Mouse (Mus musculus) liver, embryonic 12.5 days (tissue): ENCODE data around the gene Msx3. TPM values are rescaled to one million over a fixed set of nuclear protein-coding genes. Genes with fewer than 3 reads are reported as not detected.
A peak's percentile ranks its signal among the peaks of the same experiment; 100 is the strongest.

Experiments
- ATAC-seq: fragments of 200-750 bp; cut with Nextera tagmentation; 2 replicates; pipeline ENCODE4 v1.8.0; 2017; ENCODE audit warnings: moderate number of reproducible peaks, mild to moderate bottlenecking, moderate library complexity
- H3K27ac ChIP-seq: fragments of 300-500 bp; sonication (generic); 2 replicates; pipeline ENCODE4 v1.5.1; 2016; ENCODE audit warnings: mild to moderate bottlenecking
- H3K27me3 ChIP-seq: fragments of 300-500 bp; sonication (generic); replicated peaks from 2 replicates; pipeline ENCODE4 v1.6.1; 2016; ENCODE audit warnings: mild to moderate bottlenecking, moderate library complexity
- H3K36me3 ChIP-seq: fragments of 300-500 bp; sonication (generic); 2 replicates; pipeline ENCODE4 v1.6.1; 2016; ENCODE audit warnings: mild to moderate bottlenecking, moderate library complexity
- H3K4me1 ChIP-seq: fragments of 300-500 bp; sonication (generic); 2 replicates; pipeline ENCODE4 v1.6.1; 2016
- H3K4me2 ChIP-seq: fragments of 300-500 bp; sonication (generic); 2 replicates; pipeline ENCODE4 v1.6.1; 2016; ENCODE audit warnings: mild to moderate bottlenecking, moderate library complexity
- H3K4me3 ChIP-seq: fragments of 300-500 bp; sonication (generic); 2 replicates; pipeline ENCODE4 v1.5.1; 2016; ENCODE audit warnings: mild to moderate bottlenecking, moderate library complexity
- H3K9ac ChIP-seq: fragments of 300-500 bp; sonication (generic); 2 replicates; pipeline ENCODE4 v1.6.1; 2016; ENCODE audit warnings: mild to moderate bottlenecking, moderate library complexity
- H3K9me3 ChIP-seq: fragments of 300-500 bp; sonication (generic); replicated peaks from 2 replicates; pipeline ENCODE4 v1.6.1; 2016; ENCODE audit warnings: mild to moderate bottlenecking, moderate library complexity
- WGBS: fragments of 180-500 bp; shearing (Covaris S2); methylation state at CpG from one replicate; pipeline ENCODE4 v1.1.7; 2016; ENCODE audit not compliant: insufficient replicate concordance; 5-methylcytosine and 5-hydroxymethylcytosine counted together
- polyA plus RNA-seq: library from polyadenylated mRNA; unstranded; fragments of >200 nt; fragmentation: Nextera tagmentation; extraction: Ambion mirVana; gene quantifications from 2 replicates; pipeline ENCODE4 v1.2.1, GENCODE M21; 2016

Msx3 gene
- polyA plus RNA-seq, 1 experiment from 2014 or later = not detected

GRCm38 (mm10) chr7:140006861-140007611 lies 41.9 kb downstream of the Msx3 start:
- Histone ChIP-seq H3K4me2 (no peak overlapping the region), H3K4me1 (no peaks in the 10 kb centered on the region), H3K4me3 (no peak overlapping the region), H3K36me3 (peaks cover 86% of the 10 kb centered on the region), H3K9me3 (peaks cover 6% of the 10 kb centered on the region; the same call in 1 of the 2 replicates), H3K27ac (no peak overlapping the region), H3K9ac (no peak overlapping the region), H3K27me3 (no peaks in the 10 kb centered on the region)
- no peak for ATAC-seq
- 78% methylated on average over 9 of the region's 9 CpGs for WGBS

GRCm38 (mm10) chr7:140004666-140005065 lies 44.2 kb downstream of the Msx3 start:
- Histone ChIP-seq H3K4me1 (no peaks in the 10 kb centered on the region), H3K4me2 (no peak overlapping the region), H3K4me3 (no peak overlapping the region), H3K9ac (no peak overlapping the region), H3K36me3 (peaks cover 91% of the 10 kb centered on the region), H3K27ac (no peak overlapping the region), H3K27me3 (no peaks in the 10 kb centered on the region), H3K9me3 (no peaks in the 10 kb centered on the region)
- 80% methylated on average over 8 of the region's 8 CpGs for WGBS
- ATAC-seq = no peak

- Histone ChIP-seq H3K4me3 (no peak overlapping the region), H3K9me3 (no peaks in the 10 kb centered on the region), H3K4me2 (no peak overlapping the region), H3K27me3 (no peaks in the 10 kb centered on the region), H3K27ac (no peak overlapping the region), H3K36me3 (peaks cover 96% of the 10 kb centered on the region), H3K9ac (no peak overlapping the region), H3K4me1 (no peaks in the 10 kb centered on the region)
- WGBS = 78% methylated on average over 12 of the region's 12 CpGs
- peak; percentile 40; the same call in 1 of the 2 replicates for ATAC-seq
These were observed 47.7 kb downstream of the Msx3 start for GRCm38 (mm10) chr7:140001086-140001740.

DNA sequence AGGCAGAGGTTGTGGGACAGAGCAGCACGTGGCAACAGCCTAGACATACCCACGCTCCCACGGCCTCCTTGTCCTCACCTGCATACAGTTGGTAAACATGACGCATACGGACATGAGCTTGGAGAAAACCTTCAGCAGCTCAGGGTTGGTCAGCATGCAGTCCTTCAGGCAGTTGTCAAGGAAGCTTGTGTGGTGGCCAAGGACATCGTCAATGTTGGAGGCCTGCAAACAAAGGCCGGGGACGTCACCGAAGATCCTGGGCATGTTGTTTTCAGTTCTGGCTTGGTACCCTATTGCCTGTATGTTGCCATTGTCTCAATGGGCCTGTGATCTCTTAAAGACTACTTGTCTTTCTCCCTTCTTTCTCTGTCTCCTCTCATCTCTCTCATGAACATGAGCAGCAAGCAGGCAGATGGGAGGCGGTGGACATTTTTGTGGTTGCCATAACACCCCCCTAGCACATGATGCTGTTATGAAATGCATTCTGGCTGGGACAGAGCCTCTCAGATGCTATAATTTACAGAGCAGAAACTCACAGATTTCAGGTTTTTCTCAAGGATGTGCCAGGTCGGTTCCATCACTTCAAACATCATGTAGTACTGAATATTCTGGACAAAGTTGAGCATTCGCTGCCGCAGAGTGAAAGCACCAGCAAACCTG lies 50.1 kb downstream of the Msx3 start:
- no peaks in the 10 kb centered on the region for H3K27me3 ChIP-seq
- no peak overlapping the region for H3K4me3 ChIP-seq
- no peak overlapping the region for H3K9ac ChIP-seq
- H3K27ac ChIP-seq = no peak overlapping the region
- no peaks in the 10 kb centered on the region for H3K4me1 ChIP-seq
- H3K9me3 ChIP-seq = no peaks in the 10 kb centered on the region
- ATAC-seq = no peak
- 91% methylated on average over 13 of the region's 13 CpGs for WGBS
- H3K4me2 ChIP-seq = no peak overlapping the region
- peaks cover 88% of the 10 kb centered on the region for H3K36me3 ChIP-seq

Other genes with a start within 250 kb of the Msx3 start
- 0.20 and 0.28 TPM in 2 replicates for gene Adgra1, start 214.9 kb downstream of the Msx3 start, polyA plus RNA-seq
- gene Kndc1, start 154.4 kb downstream of the Msx3 start, polyA plus RNA-seq = 0.05 TPM in 1 of 2 replicates, not detected in the other
- not detected in 2 replicates for gene Utf1, start 105.3 kb downstream of the Msx3 start, polyA plus RNA-seq
- not detected in 2 replicates for gene 6430531B16Rik, start 70.3 kb downstream of the Msx3 start, polyA plus RNA-seq
- gene Adam8, start 56.5 kb downstream of the Msx3 start, polyA plus RNA-seq = 0.61 and 0.83 TPM in 2 replicates
- 28.7 and 29.6 TPM in 2 replicates for gene Zfp511, start 12.7 kb downstream of the Msx3 start, polyA plus RNA-seq
- 36.6 and 38.3 TPM in 2 replicates for gene Tubgcp2, start 12.4 kb downstream of the Msx3 start, polyA plus RNA-seq
- 0.33 and 0.38 TPM in 2 replicates for gene Caly, start 33.5 kb upstream of the Msx3 start, polyA plus RNA-seq
- gene Prap1, start 44.3 kb upstream of the Msx3 start, polyA plus RNA-seq = not detected in 2 replicates
- 7.4 and 7.6 TPM in 2 replicates for gene Fuom, start 53.4 kb upstream of the Msx3 start, polyA plus RNA-seq
- gene Paox, start 66.7 kb upstream of the Msx3 start, polyA plus RNA-seq = 11.0 and 11.5 TPM in 2 replicates
- gene Echs1, start 67.4 kb upstream of the Msx3 start, polyA plus RNA-seq = 78.4 and 78.7 TPM in 2 replicates
- gene Mtg1, start 88.5 kb upstream of the Msx3 start, polyA plus RNA-seq = 25.4 and 25.6 TPM in 2 replicates
- gene Sprn, start 105.8 kb upstream of the Msx3 start, polyA plus RNA-seq = 0.04 TPM in 1 of 2 replicates, not detected in the other
- not detected in 2 replicates for gene Olfr522, start 115.7 kb upstream of the Msx3 start, polyA plus RNA-seq
- gene Olfr523, start 124.1 kb upstream of the Msx3 start, polyA plus RNA-seq = not detected in 2 replicates
- not detected in 2 replicates for gene Olfr524, start 156.9 kb upstream of the Msx3 start, polyA plus RNA-seq
- gene Cd163l1, start 169.2 kb upstream of the Msx3 start, polyA plus RNA-seq = 0.08 TPM in 1 of 2 replicates, not detected in the other
- not detected in 2 replicates for gene 5830411N06Rik, start 198.2 kb upstream of the Msx3 start, polyA plus RNA-seq